Mouse (Mus musculus) erythroblast, embryonic 14.5 days (primary cell): ENCODE measurements around the gene Acap1. TPM values are rescaled to one million over a fixed set of nuclear protein-coding genes. Genes with fewer than 3 reads are reported as not detected.
"Not testable (repeated sequence)": the region's sequence is repeated elsewhere in the genome, so short reads cannot be mapped to it uniquely, and the experiment has no call there.

Experiments used
- H3K27me3 ChIP-seq: 2 replicates; pipeline ENCODE4 v1.6.1; 2012; ENCODE audit warnings: inconsistent platforms; ENCODE audit not compliant: control insufficient read depth
- H3K36me3 ChIP-seq: 2 replicates; pipeline ENCODE4 v1.6.1; 2012; ENCODE audit warnings: mild to moderate bottlenecking, inconsistent platforms; ENCODE audit not compliant: control insufficient read depth
- H3K4me1 ChIP-seq: 2 replicates; pipeline ENCODE4 v1.6.1; 2012; ENCODE audit warnings: inconsistent platforms; ENCODE audit not compliant: control insufficient read depth
- H3K4me3 ChIP-seq: replicated peaks from 2 replicates; pipeline ENCODE3; 2012; ENCODE audit warnings: moderate library complexity, mild to moderate bottlenecking, inconsistent platforms
- H3K9me3 ChIP-seq: 2 replicates; pipeline ENCODE4 v1.6.1; 2012; ENCODE audit warnings: low read length, inconsistent platforms, mixed read lengths; ENCODE audit not compliant: control insufficient read depth
- GATA1 ChIP-seq: IDR thresholded peaks from 2 replicates; pipeline ENCODE4 v1.6.1; 2012; ENCODE audit warnings: low read length, inconsistent platforms, mixed read lengths
- TAL1 ChIP-seq: IDR thresholded peaks from 3 replicates; pipeline ENCODE4 v1.6.1; 2012; ENCODE audit warnings: low read length, inconsistent platforms, mixed read lengths
- polyA plus RNA-seq: library from polyadenylated mRNA; stranded (reverse); fragments of >175 nt; gene quantifications from 2 replicates; pipeline ENCODE4 v1.2.3, GENCODE M21; 2012

Gene Acap1
- polyA plus RNA-seq, 1 experiment: 0.37 TPM

GRCm38 (mm10) chr11:69870289-69871069 is 24.9 kb downstream of the Acap1 start:
- Histone ChIP-seq H3K9me3 (no peaks in the 10 kb centered on the region), H3K4me1 (peaks cover 64% of the 10 kb centered on the region), H3K4me3 (no peak overlapping the region), H3K27me3 (no peaks in the 10 kb centered on the region), H3K36me3 (no peaks in the 10 kb centered on the region)
- TF ChIP-seq GATA1 (no peak), TAL1 (no peak)

GRCm38 (mm10) chr11:69867335-69867734 is 28.0 kb downstream of the Acap1 start:
- TF ChIP-seq TAL1 (no peak), GATA1 (no peak)
- Histone ChIP-seq H3K36me3 (no peaks in the 10 kb centered on the region), H3K4me3 (no peak overlapping the region), H3K4me1 (peaks cover 74% of the 10 kb centered on the region), H3K27me3 (no peaks in the 10 kb centered on the region), H3K9me3 (no peaks in the 10 kb centered on the region)

- no peaks in the 10 kb centered on the region for H3K27me3 ChIP-seq
- no peak overlapping the region for H3K4me3 ChIP-seq
- TF ChIP-seq TAL1: no peak
- TF ChIP-seq GATA1: no peak
- H3K9me3 ChIP-seq: no peaks in the 10 kb centered on the region
- H3K4me1 ChIP-seq: peaks cover 67% of the 10 kb centered on the region
- no peaks in the 10 kb centered on the region for H3K36me3 ChIP-seq
Measured at GRCm38 (mm10) chr11:69865561-69865960, 29.8 kb downstream of the Acap1 start.

GRCm38 (mm10) chr11:69864138-69864860 is 31.0 kb downstream of the Acap1 start:
- TF ChIP-seq TAL1 (no peak), GATA1 (no peak)
- Histone ChIP-seq H3K36me3 (no peaks in the 10 kb centered on the region), H3K4me1 (peaks cover 59% of the 10 kb centered on the region), H3K9me3 (no peaks in the 10 kb centered on the region), H3K27me3 (peaks cover 4% of the 10 kb centered on the region), H3K4me3 (peak overlapping the region; percentile 19)

- not testable (repeated sequence) for H3K36me3 ChIP-seq, H3K9me3 ChIP-seq, H3K27me3 ChIP-seq, H3K4me3 ChIP-seq
- peaks cover 60% of the 10 kb centered on the region for H3K4me1 ChIP-seq
Measured at GRCm38 (mm10) chr11:69863729-69864128, 31.6 kb downstream of the Acap1 start.

- no peak within 1 kb of the TSS for H3K4me3 ChIP-seq
Measured at GRCm38 (mm10) chr11:69858113-69858998, 37.0 kb downstream of the Acap1 start, which contains the start of gene Tnk1. Gene Tnk1 (minus strand): TSS chr11:69858730.

GRCm38 (mm10) chr11:69855347-69855746 is 40.0 kb downstream of the Acap1 start:
- peaks cover 78% of the 10 kb centered on the region for H3K4me1 ChIP-seq
- peak overlapping the region; percentile 62 for H3K4me3 ChIP-seq
- H3K27me3 ChIP-seq: peaks cover 17% of the 10 kb centered on the region
- no peak for TF ChIP-seq GATA1
- no peak for TF ChIP-seq TAL1
- H3K9me3 ChIP-seq: no peaks in the 10 kb centered on the region
- peaks cover 38% of the 10 kb centered on the region for H3K36me3 ChIP-seq

More at GRCm38 (mm10) chr11:69858113-69858998, 37.0 kb downstream of the Acap1 start, which contains the start of gene Tnk1:
- Histone ChIP-seq H3K36me3 (peaks cover 8% of the 10 kb centered on the region), H3K27me3 (peaks cover 17% of the 10 kb centered on the region), H3K9me3 (no peaks in the 10 kb centered on the region), H3K4me1 (peaks cover 58% of the 10 kb centered on the region)
- TF ChIP-seq GATA1 (no peak), TAL1 (no peak)

- no peak for TF ChIP-seq GATA1
- no peak for TF ChIP-seq TAL1
- H3K4me1 ChIP-seq: peaks cover 85% of the 10 kb centered on the region
- peak overlapping the region; percentile 62 for H3K4me3 ChIP-seq
- peaks cover 45% of the 10 kb centered on the region for H3K36me3 ChIP-seq
- no peaks in the 10 kb centered on the region for H3K9me3 ChIP-seq
- H3K27me3 ChIP-seq: peaks cover 14% of the 10 kb centered on the region
Measured at GRCm38 (mm10) chr11:69854680-69855079, 40.7 kb downstream of the Acap1 start.
